Mouse (Mus musculus): ENCODE measurements at regions not wholly inside any gene's neighbourhood (a gene's known extent, or its start where the extent isn't known, plus 50 kb on each side); places are given as distances from the start of the nearest gene placed in this dataset.

- TF ChIP-seq NRF1 (IDR thresholded peaks at IDR 0.05; ENCODE audit: insufficient read depth, low read depth, low read length, poor library complexity, severe bottlenecking): no peak
- TF ChIP-seq TCF12 (IDR thresholded peaks at IDR 0.05; ENCODE audit: low read depth, low read length): no peak
- no peak for TF ChIP-seq CTCF (IDR thresholded peaks at IDR 0.05 in 2 of 3, conservative IDR thresholded peaks at IDR 0.05 in 1 of 3; ENCODE audit: control insufficient read depth in 1 of 3, insufficient read depth in 1 of 3, low read depth in 2 of 3, low read length in 3 of 3, poor library complexity in 1 of 3, severe bottlenecking in 1 of 3)
- no peak for TF ChIP-seq E2F4 (IDR thresholded peaks at IDR 0.05; ENCODE audit: borderline replicate concordance, low read depth, low read length)
- no peak for TF ChIP-seq SMC3 (IDR thresholded peaks at IDR 0.05; ENCODE audit: low read depth, low read length)
- H3K4me3 ChIP-seq (ENCODE audit: control insufficient read depth in 1 of 2, insufficient read depth in 1 of 2, low read depth in 2 of 2, low read length in 2 of 2): no peak overlapping the region
- H3K27me3 ChIP-seq (ENCODE audit: control insufficient read depth in 1 of 2, insufficient read depth in 2 of 2, low read length in 2 of 2): no peaks in the 10 kb centered on the region
- no peak for DNase-seq (ENCODE audit: low read depth, low spot score)
- no peak overlapping the region for H3K9ac ChIP-seq (ENCODE audit: control insufficient read depth, low read depth, low read length, poor library complexity, severe bottlenecking)
- H3K36me3 ChIP-seq (ENCODE audit: control insufficient read depth in 1 of 2, insufficient read depth in 2 of 2, low read length in 2 of 2): no peaks in the 10 kb centered on the region
- H3K9me3 ChIP-seq (replicated peaks; ENCODE audit: insufficient read depth, low read length): no peaks in the 10 kb centered on the region
- no peak overlapping the region for H3K27ac ChIP-seq (ENCODE audit: control insufficient read depth, low read depth, low read length)
- no peaks in the 10 kb centered on the region for H3K79me2 ChIP-seq (ENCODE audit: control insufficient read depth, insufficient read depth, low read length, poor library complexity)
- H3K4me1 ChIP-seq (ENCODE audit: control insufficient read depth in 1 of 2, insufficient read depth in 2 of 2, low read length in 2 of 2): no peaks in the 10 kb centered on the region
Measured at GRCm38 (mm10) chr1:42474197-42474596, 221.4 kb upstream of the Pou3f3 start.

GRCm38 (mm10) chr1:42474831-42475230, 220.7 kb upstream of the Pou3f3 start:
- TF ChIP-seq MAX (IDR thresholded peaks at IDR 0.05; ENCODE audit: low read length) (no peak), POLR2AphosphoS5 (IDR thresholded peaks at IDR 0.05; ENCODE audit: borderline replicate concordance, low read depth, low read length) (no peak), ZC3H11A (IDR thresholded peaks at IDR 0.05; ENCODE audit: low read depth, low read length) (no peak), SMC3 (IDR thresholded peaks at IDR 0.05; ENCODE audit: low read depth, low read length) (no peak), ZMIZ1 (IDR thresholded peaks at IDR 0.05; ENCODE audit: low read depth, low read length) (no peak), ETS1 (IDR thresholded peaks at IDR 0.05; ENCODE audit: low read depth, low read length) (no peak)
- Histone ChIP-seq H3K9ac (ENCODE audit: control insufficient read depth, low read depth, low read length, poor library complexity, severe bottlenecking) (no peak overlapping the region), H3K4me3 (ENCODE audit: control insufficient read depth in 1 of 2, insufficient read depth in 1 of 2, low read depth in 2 of 2, low read length in 2 of 2) (no peak overlapping the region), H3K9me3 (replicated peaks; ENCODE audit: insufficient read depth, low read length) (no peaks in the 10 kb centered on the region), H3K36me3 (ENCODE audit: control insufficient read depth in 1 of 2, insufficient read depth in 2 of 2, low read length in 2 of 2) (no peaks in the 10 kb centered on the region), H3K27me3 (ENCODE audit: control insufficient read depth in 1 of 2, insufficient read depth in 2 of 2, low read length in 2 of 2) (no peaks in the 10 kb centered on the region), H3K27ac (ENCODE audit: control insufficient read depth, low read depth, low read length) (no peak overlapping the region), H3K4me1 (ENCODE audit: control insufficient read depth in 1 of 2, insufficient read depth in 2 of 2, low read length in 2 of 2) (no peaks in the 10 kb centered on the region), H3K79me2 (ENCODE audit: control insufficient read depth, insufficient read depth, low read length, poor library complexity) (no peaks in the 10 kb centered on the region)
- no peak for DNase-seq (ENCODE audit: low read depth, low spot score)

GRCm38 (mm10) chr1:42475629-42476028, 219.9 kb upstream of the Pou3f3 start:
- DNase-seq (ENCODE audit: low read depth, low spot score): no peak
- H3K27ac ChIP-seq (ENCODE audit: control insufficient read depth, low read depth, low read length): no peak overlapping the region
- H3K36me3 ChIP-seq (ENCODE audit: control insufficient read depth in 1 of 2, insufficient read depth in 2 of 2, low read length in 2 of 2): no peaks in the 10 kb centered on the region
- H3K27me3 ChIP-seq (ENCODE audit: control insufficient read depth in 1 of 2, insufficient read depth in 2 of 2, low read length in 2 of 2): no peaks in the 10 kb centered on the region
- no peak overlapping the region for H3K9ac ChIP-seq (ENCODE audit: control insufficient read depth, low read depth, low read length, poor library complexity, severe bottlenecking)
- no peaks in the 10 kb centered on the region for H3K79me2 ChIP-seq (ENCODE audit: control insufficient read depth, insufficient read depth, low read length, poor library complexity)
- H3K9me3 ChIP-seq (replicated peaks; ENCODE audit: insufficient read depth, low read length): no peaks in the 10 kb centered on the region
- TF ChIP-seq E2F4 (IDR thresholded peaks at IDR 0.05; ENCODE audit: borderline replicate concordance, low read depth, low read length): no peak
- TF ChIP-seq MAZ (IDR thresholded peaks at IDR 0.05; ENCODE audit: low read depth, low read length): no peak
- H3K4me1 ChIP-seq (ENCODE audit: control insufficient read depth in 1 of 2, insufficient read depth in 2 of 2, low read length in 2 of 2): no peaks in the 10 kb centered on the region
- no peak overlapping the region for H3K4me3 ChIP-seq (ENCODE audit: control insufficient read depth in 1 of 2, insufficient read depth in 1 of 2, low read depth in 2 of 2, low read length in 2 of 2)

Measured in MEL (cell line).